ENCODE assay signal across 9 mouse cellular contexts in genomic region chr19:26844813-26845212, GRCm38 (mm10). TPM values are rescaled to one million over a fixed set of nuclear protein-coding genes. Genes with fewer than 3 reads are reported as not detected.
DNase-seq lines count a peak whose midpoint lies in the region; ATAC-seq lines count a peak whose summit lies in the region.
"Had no signal": no experiment of that assay in that cellular context is flagged by ENCODE, and none has a peak within 500 bp of the region (broad histone marks: within the 10 kb centered on the region; RNA-seq: fewer than 3 reads in every experiment).

No protein-coding gene starts in this region.

- no peak for DNase-seq in heart, adult 18-20 months
- peak; percentile 37 for DNase-seq in ES-CJ7 (ENCODE audit: low read depth, low spot score)
- peak; percentile 86 for DNase-seq in hindbrain, embryonic 10.5 days (ENCODE audit: low spot score)
- peak; percentile 89 for DNase-seq in midbrain, embryonic 10.5 days (ENCODE audit: low spot score)
- DNase-seq in layer of hippocampus, adult 9-11 months, result no peak
- DNase-seq in right cerebral cortex, postnatal 14 days, result no peak

- no peak overlapping the region for H3K27ac ChIP-seq in heart, embryonic 13.5 days (replicated peaks)
- H3K27ac ChIP-seq in hindbrain, embryonic 10.5 days, result peak overlapping the region; percentile 95
- peak overlapping the region; percentile 94 for H3K27ac ChIP-seq in midbrain, embryonic 10.5 days (replicated peaks)

- H3K4me2 ChIP-seq in heart, embryonic 13.5 days, result peak overlapping the region; percentile 72

- H3K4me3 ChIP-seq in heart, embryonic 13.5 days, result peak overlapping the region; percentile 66
- H3K4me3 ChIP-seq in hindbrain, embryonic 10.5 days, result peak overlapping the region; percentile 54
- H3K4me3 ChIP-seq in midbrain, embryonic 10.5 days, result peak overlapping the region; percentile 52

- WGBS in heart, embryonic 13.5 days, result 26% methylated on average over 8 of the region's 8 CpGs
- 7% methylated on average over 8 of the region's 8 CpGs for WGBS in hindbrain, embryonic 10.5 days
- WGBS in midbrain, embryonic 10.5 days, result 4% methylated on average over 8 of the region's 8 CpGs

- H3K9me3 ChIP-seq in heart, embryonic 13.5 days, result peaks cover 3% of the 10 kb centered on the region; the same call in 1 of the 2 replicates
- peaks cover 8% of the 10 kb centered on the region; the same call in 1 of the 2 replicates for H3K9me3 ChIP-seq in hindbrain, embryonic 10.5 days
- peaks cover 3% of the 10 kb centered on the region; the same call in 1 of the 2 replicates for H3K9me3 ChIP-seq in midbrain, embryonic 10.5 days (replicated peaks)

- H3K9ac ChIP-seq in heart, embryonic 13.5 days, result peak overlapping the region; percentile 71

- no peak for ATAC-seq in heart, embryonic 13.5 days (ENCODE audit: extremely low read depth, insufficient number of reproducible peaks, low FRiP score, low TSS enrichment)
- no peak for ATAC-seq in megakaryocyte progenitor cell, adult 5-6 weeks (replicated peaks; ENCODE audit: poor library complexity)

- peaks cover 11% of the 10 kb centered on the region for H3K4me1 ChIP-seq in heart, embryonic 13.5 days
- peaks cover 29% of the 10 kb centered on the region for H3K4me1 ChIP-seq in hindbrain, embryonic 10.5 days (replicated peaks)
- H3K4me1 ChIP-seq in midbrain, embryonic 10.5 days, result peaks cover 34% of the 10 kb centered on the region

- H3K27me3 ChIP-seq in heart, embryonic 13.5 days (replicated peaks), result no peaks in the 10 kb centered on the region
- H3K27me3 ChIP-seq in hindbrain, embryonic 10.5 days (ENCODE audit: insufficient read depth, poor library complexity, severe bottlenecking), result peaks cover 10% of the 10 kb centered on the region; the same call in 1 of the 2 replicates
- H3K27me3 ChIP-seq in midbrain, embryonic 10.5 days (ENCODE audit: low read depth, poor library complexity, severe bottlenecking), result peaks cover 6% of the 10 kb centered on the region; the same call in 1 of the 2 replicates

- H3K36me3 ChIP-seq in heart, embryonic 13.5 days, result no peaks in the 10 kb centered on the region
- H3K36me3 ChIP-seq in hindbrain, embryonic 10.5 days, result no peaks in the 10 kb centered on the region
- no peaks in the 10 kb centered on the region for H3K36me3 ChIP-seq in midbrain, embryonic 10.5 days

RNA-seq across cellular contexts. Expression of gene Gm815, which starts 40.9 kb away (rescaled TPM):
- not detected in 2 replicates for polyA plus RNA-seq in heart, embryonic 13.5 days (2015; fragmentation: Nextera tagmentation; extraction: Ambion mirVana)
- not detected for total RNA-seq in heart, adult 18-20 months (2021)
- polyA plus RNA-seq in hindbrain, embryonic 10.5 days (2016; fragmentation: Nextera tagmentation; extraction: Ambion mirVana), result not detected in 2 replicates
- polyA plus RNA-seq in midbrain, embryonic 10.5 days (2016; fragmentation: Nextera tagmentation; extraction: Ambion mirVana), result not detected in 2 replicates
- not detected in 2 replicates for total RNA-seq in megakaryocyte progenitor cell, adult 5-6 weeks (2015)
- total RNA-seq in megakaryocyte progenitor cell, adult 5-6 weeks (2017), result not detected in 2 replicates
- total RNA-seq: gastrocnemius, postnatal 25 days had no signal

Comparison
In these comparisons a context has a peak if more than half of its experiments do, and no peak if none do; other contexts are left out.
1. DNase-seq: peak in ES-CJ7 (single experiment), hindbrain, embryonic 10.5 days (single experiment) and midbrain, embryonic 10.5 days (single experiment); none in heart, adult 18-20 months (0 of 2), layer of hippocampus, adult 9-11 months (single experiment) and right cerebral cortex, postnatal 14 days (single experiment).
2. Peak in every context shown above with its lines, with median percentiles within 50 percentile points of each other: H3K4me3 ChIP-seq.